Mouse (Mus musculus) adrenal gland, adult 10 weeks (tissue): ENCODE measurements around the gene Gle1. TPM values are rescaled to one million over a fixed set of nuclear protein-coding genes. Genes with fewer than 3 reads are reported as not detected.

ENCODE experiments used
- polyA plus RNA-seq: library from polyadenylated mRNA; stranded (reverse); fragments of 350-450 nt; fragmentation: Illumina TruSeq; extraction: RNeasy Lipid Tissue Mini Kit (QIAGEN cat#74804); gene quantifications from one replicate; pipeline ENCODE4 v1.2.3, GENCODE M21; 2014; ENCODE audit warnings: low read depth, low replicate concordance

The Gle1 gene
- 12.3 TPM for polyA plus RNA-seq

DNA sequence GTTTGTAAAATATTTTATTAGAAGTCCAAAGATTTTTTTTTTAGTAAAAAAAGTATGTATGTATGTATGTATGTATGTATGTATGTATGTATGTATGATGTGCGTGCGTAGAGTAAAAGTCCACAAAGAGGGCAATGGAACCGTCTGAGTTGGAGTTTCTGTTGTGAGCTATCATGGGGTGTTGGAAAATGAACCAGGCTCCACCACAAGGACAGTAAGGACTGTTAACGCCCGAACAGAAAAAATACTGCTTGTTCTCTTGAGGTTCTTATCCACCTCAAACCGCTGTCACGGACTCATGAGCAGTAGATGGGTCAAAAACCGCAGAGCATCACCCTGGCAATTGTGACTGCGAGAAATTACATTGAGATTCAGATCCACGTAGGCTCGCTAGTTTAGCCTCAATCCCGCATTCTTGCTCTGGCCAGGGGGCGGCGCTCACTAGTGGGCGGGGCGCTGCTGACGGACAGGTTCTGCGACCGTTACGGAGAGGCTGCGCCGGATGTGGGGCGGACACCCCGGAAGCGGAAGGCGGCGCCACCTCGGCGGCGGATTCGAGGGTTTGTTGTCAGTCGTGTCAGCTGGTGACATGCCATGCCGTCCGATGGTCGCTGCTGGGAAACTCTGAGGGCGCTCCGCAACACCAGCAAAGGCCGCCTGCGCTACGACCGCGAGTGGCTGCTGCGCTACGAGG lies at the start of gene Gle1:
Gle1 (plus strand) TSS at position 521 of the 694 bp plus-strand sequence.

DNA sequence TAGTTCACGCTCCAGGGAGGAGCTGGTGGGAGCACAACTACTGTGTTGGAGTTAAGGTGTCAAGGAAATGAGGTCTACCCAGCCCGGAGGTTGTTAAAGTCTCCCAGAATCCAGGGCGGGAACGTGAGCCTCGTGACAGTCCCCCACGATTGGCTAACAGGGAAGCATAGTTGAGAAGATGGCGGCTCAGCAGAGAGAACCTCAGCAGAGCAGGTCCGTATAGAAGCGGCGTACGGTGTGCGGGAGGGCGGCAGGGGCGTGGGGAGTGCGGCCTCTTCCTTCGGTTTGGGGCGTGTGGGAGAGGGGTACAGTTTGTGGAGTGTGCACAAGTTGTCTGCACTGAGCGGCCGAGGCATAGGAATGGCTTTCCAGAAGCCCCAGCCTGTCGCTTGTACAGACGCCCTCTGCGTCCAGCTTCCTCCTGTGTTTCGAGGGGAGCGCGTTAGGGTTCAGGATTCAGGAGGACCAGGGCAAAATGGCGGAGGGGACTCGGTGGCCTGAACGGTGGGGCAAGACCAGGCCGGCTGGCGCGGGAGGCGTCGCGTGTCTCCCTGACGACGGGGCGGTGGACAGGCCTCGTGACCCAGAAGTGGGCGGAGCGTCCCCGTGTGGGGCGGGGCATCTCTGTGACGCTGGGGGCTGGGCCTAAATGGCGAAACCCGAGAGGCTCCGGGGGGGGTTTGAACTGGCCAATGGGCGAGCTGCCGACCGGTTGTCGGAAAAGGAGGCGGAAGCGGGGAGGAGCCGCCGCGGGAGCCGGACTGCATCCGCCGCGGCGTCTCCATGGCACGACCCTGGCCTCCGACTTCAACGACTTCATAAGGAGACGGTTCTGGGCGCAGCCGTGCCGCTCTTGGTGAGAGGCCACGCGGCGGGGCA lies 45.9 kb upstream of the Gle1 start, which contains the start of gene Odf2:
Odf2 (plus strand) TSS at position 156 of the 879 bp plus-strand sequence.

DNA sequence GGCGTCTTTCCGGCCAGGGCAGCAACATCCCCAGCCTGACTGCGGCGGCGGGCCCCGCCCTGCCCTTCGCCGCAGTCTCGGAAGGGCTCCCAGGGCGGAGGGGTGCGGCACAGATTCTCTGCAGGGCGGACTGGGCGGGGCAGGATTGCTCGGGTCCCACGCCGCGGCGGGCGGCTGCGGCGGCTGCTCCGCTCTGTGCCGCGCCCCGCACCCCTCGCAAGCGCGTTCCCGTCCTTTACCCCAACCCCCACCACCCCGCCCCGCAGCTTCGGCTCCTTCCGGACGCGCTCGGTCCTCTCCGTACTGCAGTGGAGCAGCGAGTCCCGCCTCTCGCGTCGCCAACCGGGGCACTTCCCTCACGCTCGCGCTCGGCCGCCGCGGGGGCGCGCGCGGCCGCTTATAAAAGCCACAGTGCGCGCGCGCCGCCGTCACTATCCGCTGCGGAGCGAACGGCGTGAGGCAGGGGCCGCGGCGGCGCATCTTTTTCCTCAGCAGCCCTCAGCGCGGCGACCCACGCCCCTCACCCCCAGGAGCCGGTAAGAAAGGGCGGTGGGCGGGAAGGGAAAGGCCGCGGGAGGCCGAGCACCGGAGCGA lies 30.1 kb downstream of the Gle1 start, which contains the start of gene Sptan1:
Sptan1 (plus strand) TSS at position 311 of the 594 bp plus-strand sequence.

Other genes starting within 250 kb of the Gle1 start
- not detected for gene Gm13420, start 183.7 kb upstream of the Gle1 start, polyA plus RNA-seq
- not detected for gene Gm13547, start 176.1 kb upstream of the Gle1 start, polyA plus RNA-seq
- gene Coq4, start 147.9 kb upstream of the Gle1 start, polyA plus RNA-seq, result 3.2 TPM
- gene Trub2, start 146.9 kb upstream of the Gle1 start, polyA plus RNA-seq, result 7.4 TPM
- 1.9 TPM for gene Slc27a4, start 132.8 kb upstream of the Gle1 start, polyA plus RNA-seq
- 7.3 TPM for gene Urm1, start 115.4 kb upstream of the Gle1 start, polyA plus RNA-seq
- 1.7 TPM for gene Cercam, start 66.3 kb upstream of the Gle1 start, polyA plus RNA-seq
- 7.6 TPM for gene Odf2, start 46.2 kb upstream of the Gle1 start, polyA plus RNA-seq
- 42.3 TPM for gene Sptan1, start 30.1 kb downstream of the Gle1 start, polyA plus RNA-seq
- 0.41 TPM for gene Wdr34, start 113.5 kb downstream of the Gle1 start, polyA plus RNA-seq
- gene Set, start 122.0 kb downstream of the Gle1 start, polyA plus RNA-seq, result 563 TPM
- 0.17 TPM for gene Pkn3, start 142.3 kb downstream of the Gle1 start, polyA plus RNA-seq
- 3.4 TPM for gene Zdhhc12, start 158.2 kb downstream of the Gle1 start, polyA plus RNA-seq
- 2.3 TPM for gene Zer1, start 189.2 kb downstream of the Gle1 start, polyA plus RNA-seq
- 14.1 TPM for gene Tbc1d13, start 198.3 kb downstream of the Gle1 start, polyA plus RNA-seq
- gene Endog, start 236.1 kb downstream of the Gle1 start, polyA plus RNA-seq, result not detected
- gene Spout1, start 243.0 kb downstream of the Gle1 start, polyA plus RNA-seq, result 1.9 TPM